Mouse (Mus musculus) G1E (cell line): ENCODE data around the gene Mapk11.

Experiments
- CTCF ChIP-seq: IDR thresholded peaks from 2 replicates; pipeline ENCODE4 v1.5.1; 2012; ENCODE audit warnings: low read depth, low read length, inconsistent platforms, mixed read lengths
- GATA1 ChIP-seq: IDR thresholded peaks from 2 replicates; pipeline ENCODE4 v1.6.1; 2012; ENCODE audit warnings: borderline replicate concordance, low read length, inconsistent platforms, mixed read lengths
- GATA2 ChIP-seq: IDR thresholded peaks from 2 replicates; pipeline ENCODE4 v1.6.1; 2012; ENCODE audit warnings: low read depth, low read length, inconsistent platforms, borderline replicate concordance
- POLR2AphosphoS5 ChIP-seq: IDR thresholded peaks from 2 replicates; pipeline ENCODE4 v1.6.1; 2012; ENCODE audit warnings: low read depth, low read length, inconsistent platforms; ENCODE audit not compliant: insufficient replicate concordance
- TAL1 ChIP-seq: conservative IDR thresholded peaks from 2 replicates; pipeline ENCODE4 v1.6.1; 2012; ENCODE audit warnings: low read depth, low read length, inconsistent platforms, mixed read lengths

GRCm38 (mm10) chr15:89178260-89178860 is 28.9 kb upstream of the Mapk11 start:
- TF ChIP-seq CTCF = no peak
- TF ChIP-seq GATA2 = no peak
- TF ChIP-seq GATA1 = no peak
- TF ChIP-seq TAL1 = no peak
- TF ChIP-seq POLR2AphosphoS5 = no peak
